Mouse (Mus musculus) frontal cortex, postnatal 14 days (tissue): ENCODE data around the gene Trpv3.
"Not testable (repeated sequence)": the region's sequence is repeated elsewhere in the genome, so short reads cannot be mapped to it uniquely, and the experiment has no call there.

Experiments used
- DNase-seq, 2 experiments: peaks; one replicate each; pipeline ENCODE4 v3.0.0; 2022; ENCODE audit warnings: low spot score in 2 of 2

Gene Trpv3

DNA sequence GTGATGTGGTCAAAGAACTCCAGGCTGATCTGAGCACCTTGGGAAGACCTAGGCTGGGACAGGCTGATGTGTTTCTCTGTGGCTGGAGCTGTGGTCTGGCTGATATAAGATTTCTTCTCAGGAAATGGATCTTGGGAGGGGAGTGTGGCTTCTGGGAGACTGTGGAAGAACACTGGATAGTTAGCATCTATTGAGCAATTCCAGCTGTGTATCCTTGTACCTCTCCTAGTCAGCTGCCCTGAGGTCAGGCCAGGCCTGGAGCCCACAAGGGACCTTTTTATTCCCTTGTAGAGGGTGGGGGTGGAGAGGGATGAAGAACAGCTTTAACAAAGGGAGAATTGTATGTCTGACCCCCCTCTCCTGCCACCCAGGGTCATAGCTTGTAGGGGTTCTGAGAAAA, 17.2 kb downstream of the Trpv3 start:
- no peak for DNase-seq

DNA sequence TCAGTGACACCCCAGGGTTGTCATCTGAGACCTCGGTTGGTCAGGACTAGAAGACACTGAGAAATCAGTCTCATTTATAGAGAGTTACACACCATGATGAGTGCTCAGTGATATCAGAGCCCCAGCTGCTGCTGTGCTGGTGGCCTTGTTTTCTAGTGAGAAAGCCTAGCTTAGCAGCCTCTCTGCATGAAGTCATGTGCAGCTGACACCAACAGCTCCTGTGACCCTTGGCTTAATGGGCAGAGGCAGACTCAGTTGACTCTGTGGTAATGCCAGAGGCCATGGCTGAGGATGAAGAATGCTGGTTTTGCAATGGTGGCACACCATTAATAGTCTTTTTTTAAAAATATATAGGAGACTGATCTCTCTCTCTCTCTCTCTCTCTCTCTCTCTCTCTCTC, 22.4 kb downstream of the Trpv3 start:
- no peak for DNase-seq

DNA sequence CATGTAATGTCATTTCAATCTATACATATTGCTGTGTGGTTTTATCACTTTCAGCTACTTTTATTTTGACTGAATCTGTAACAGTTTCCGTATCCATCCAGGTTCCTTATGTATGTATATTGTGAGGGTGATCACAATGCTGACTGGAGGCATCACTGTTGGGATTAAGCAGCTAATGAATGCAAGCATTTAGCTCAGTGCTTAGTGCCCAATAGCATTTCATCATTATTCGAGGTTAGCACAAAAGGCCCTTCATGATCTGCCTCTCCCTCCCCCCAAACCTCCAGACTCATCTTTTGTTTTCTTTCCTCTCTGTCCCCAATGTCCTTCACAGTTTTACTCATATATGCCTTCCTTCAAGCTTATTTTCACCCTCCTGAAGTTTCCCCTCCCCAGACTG, 35.9 kb downstream of the Trpv3 start:
- no peak for DNase-seq

DNA sequence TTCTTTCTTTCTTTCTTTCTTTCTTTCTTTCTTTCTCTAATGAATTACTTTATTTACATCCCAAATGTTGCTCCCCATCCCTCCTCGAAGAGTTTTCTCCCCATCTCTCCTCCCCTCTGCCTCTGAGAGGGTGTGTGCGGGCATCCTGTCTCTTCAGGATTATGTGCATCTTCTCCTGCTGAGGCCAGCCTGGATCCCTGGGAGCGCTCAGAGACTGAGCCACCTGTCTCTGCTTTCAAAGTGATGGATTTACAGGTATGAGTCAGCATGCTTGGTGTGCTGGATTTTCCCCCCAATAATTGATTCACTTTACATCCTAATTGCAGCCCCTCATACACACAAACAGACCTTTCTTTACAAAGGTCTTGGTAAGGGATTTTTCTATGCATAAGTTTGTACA, 48.8 kb downstream of the Trpv3 start:
- no peak for DNase-seq

DNA sequence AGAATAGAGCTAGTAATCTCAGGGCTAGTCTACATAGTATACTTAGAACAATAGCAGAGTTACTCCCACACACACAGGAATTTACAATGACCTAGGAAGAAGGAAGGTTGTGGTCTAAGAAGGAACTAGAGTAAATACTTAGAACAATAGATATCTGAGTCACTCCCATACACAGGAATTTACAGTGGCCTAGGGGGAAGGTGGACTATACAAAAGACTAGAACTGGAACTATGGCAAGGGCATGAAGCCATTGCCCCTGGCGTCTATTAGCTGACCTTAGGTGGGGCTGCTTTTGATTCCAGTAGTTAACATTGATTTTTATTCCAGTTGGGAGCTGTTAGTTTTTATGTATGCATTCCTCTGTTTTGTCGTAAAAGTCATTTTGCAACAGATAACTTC, 51.4 kb downstream of the Trpv3 start:
- not testable (repeated sequence) for DNase-seq

DNA sequence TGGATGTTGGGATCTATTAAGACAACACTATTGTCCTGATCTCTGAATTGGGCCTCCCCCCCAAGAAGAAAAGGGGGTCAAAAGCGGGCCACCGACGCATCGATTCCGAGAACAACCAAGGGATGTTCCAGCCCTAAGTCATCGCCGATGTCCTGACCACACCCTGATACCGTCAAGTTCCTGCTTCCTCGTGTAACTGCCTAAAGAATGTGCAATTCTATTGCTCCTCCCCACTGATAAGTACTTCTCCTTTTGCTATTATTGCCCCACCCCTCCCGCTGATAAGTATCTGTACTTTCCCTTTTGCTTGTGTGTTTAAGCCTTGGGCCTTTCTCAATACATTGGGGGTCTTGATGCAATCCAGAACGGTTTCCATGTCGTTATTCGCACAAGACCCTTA, 53.9 kb downstream of the Trpv3 start:
- DNase-seq = not testable (repeated sequence)

DNA sequence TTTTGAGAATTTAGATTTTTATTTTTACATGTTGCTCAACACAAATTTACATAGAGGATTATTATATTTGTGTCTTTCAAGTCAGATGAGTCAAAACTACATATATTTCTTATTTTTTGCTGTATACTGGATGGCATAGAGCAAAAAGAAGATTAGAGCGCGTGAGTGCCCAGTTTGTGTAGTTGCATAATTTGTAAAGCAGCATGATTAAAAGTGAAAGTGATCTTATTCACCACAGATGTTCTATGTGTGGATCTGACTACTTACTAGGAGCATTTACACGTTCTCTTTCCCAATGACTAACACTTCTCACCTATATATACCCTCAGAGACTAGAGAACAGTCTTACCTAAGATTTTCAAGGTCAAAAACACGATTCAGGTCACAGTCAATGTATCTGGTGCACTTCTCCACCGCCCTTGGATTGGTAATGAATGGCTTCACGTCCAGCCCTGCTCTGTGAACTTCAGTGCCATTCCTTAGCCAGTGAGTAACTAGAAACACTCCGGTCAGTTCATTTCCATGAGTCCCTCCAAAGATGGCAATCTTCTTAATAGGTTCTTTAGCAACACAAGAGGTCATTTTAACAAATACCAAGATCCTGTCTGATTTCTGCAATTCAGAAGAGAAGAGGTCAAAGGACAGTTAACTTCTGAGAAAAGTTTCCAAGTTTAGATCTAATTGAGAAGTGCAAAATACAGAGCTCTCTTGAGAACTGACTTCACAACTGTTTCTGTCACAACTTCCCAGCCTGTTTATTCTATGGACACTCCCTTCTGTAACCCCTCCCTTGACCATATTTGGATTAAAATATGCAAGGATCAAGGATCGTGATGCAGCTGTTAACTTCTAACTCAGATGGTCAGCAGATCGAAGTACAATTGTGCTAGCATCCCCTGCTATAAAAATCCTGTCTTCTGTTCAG, 57.0 kb downstream of the Trpv3 start:
- DNase-seq = no peak

DNA sequence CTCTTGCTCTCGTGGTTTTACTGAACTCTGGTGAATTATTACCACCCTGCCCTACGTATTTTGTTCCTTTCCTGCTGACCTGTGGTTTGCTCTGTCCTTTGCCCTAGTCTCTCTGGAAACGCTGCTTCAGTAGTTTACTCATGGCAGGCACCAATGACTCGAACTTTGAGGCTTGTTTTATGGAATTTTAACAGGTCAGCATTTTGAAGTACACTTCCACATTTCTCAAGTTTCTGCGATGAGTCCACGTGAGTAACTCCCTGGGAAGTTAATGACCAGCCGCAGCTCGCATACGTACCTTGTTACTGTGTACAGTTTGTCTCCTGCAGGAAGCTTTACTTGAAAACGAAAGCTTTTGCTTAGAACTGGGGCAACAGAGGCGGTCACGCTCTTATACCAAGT, 59.3 kb downstream of the Trpv3 start:
- DNase-seq = no peak

DNA sequence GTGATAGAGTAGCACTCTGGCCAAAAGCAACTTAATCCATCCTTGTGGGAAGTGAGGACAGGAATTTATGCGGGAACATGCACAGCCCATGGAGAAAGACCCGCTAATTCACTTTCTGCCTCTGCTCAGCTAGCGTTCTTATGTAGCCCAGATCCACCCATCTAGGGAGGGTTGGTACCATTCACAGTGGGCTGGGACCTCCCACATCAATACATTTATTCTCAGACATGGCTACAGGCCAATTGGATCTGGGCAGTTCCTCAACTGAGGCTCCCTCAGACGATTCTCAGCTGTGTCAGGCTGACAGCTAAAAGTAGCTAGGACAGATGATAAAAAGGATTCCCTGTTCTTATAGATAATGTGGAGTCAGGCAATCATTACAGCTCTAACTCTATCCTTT, 60.2 kb downstream of the Trpv3 start:
- peak in 1 of 2 experiments; percentile 4 for DNase-seq

DNA sequence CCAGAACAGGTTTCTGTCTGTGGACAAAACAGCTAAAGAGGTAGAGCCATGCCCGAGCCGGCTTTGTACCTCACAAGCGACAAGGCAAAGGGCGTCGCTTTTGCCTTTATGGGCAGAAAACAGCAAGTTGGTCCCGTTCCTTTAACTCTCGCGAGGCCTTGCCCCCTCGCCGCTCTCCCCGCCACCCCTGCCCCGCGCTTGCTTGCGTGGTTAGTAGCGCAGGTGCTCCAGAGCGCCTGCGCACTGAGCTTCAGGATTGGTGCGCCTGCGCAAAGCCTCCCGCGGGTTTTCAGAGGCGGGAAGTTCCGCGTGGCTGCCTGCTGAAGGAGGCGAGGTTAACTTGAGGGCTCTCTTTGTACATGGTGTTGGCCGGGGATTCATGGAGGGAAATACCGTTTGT, 62.3 kb downstream of the Trpv3 start, which contains the start of the genes Aspa, Gm49340 and Spata22:
TSS of gene Aspa (minus strand) at position 155 of the 400 bp plus-strand sequence.
TSS of gene Gm49340 (plus strand) at position 300 of the 400 bp plus-strand sequence.
TSS of gene Spata22 (plus strand) at position 300 of the 400 bp plus-strand sequence.
- DNase-seq = no peak

DNA sequence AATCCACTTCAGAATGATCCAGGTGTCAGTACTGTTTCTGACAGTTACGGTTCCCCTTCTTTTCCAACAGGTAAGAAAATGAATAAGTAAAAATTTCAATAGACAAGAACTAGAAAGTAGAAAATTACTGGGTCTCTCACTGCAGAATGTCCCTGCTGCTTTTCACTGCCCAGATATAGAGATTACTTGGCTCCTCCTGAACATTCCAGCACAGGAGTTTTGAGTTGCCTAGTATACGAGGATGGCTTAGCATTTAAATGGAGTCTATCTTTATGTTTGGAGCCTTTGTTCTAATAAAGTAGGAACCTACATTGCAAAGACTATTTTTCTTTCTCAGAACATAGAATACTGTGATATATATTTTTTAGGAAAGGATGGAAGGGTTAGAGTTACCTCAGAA, 66.2 kb downstream of the Trpv3 start:
- DNase-seq = no peak

DNA sequence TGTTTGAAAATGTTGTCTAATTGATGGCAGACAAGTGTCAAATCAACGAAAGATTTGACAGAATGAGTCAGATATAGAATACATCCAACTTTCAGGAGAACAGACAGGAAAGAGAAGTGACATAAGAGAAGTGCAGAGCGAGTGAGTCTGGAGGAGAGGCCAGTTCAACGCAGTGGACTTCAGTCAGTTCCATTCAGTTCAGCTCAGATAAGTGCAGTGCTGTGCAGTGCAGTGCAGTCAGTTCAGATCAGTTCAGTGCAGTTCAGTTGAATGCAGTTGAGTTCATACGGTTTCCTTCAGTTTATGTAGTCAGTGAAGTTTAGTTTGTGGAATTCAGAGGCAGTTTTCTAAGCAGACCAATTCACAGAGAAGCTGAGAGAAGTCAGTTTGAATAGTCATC, 69.7 kb downstream of the Trpv3 start:
- no peak for DNase-seq
